Mouse (Mus musculus) stomach, postnatal 0 days (tissue): ENCODE data around the gene Vgll4.

Source experiments
- CTCF ChIP-seq: IDR thresholded peaks from 2 replicates; pipeline ENCODE4 v1.5.1; 2016; ENCODE audit warnings: antibody characterized with exemption, low read depth, mild to moderate bottlenecking, moderate library complexity
- EP300 ChIP-seq: optimal IDR thresholded peaks from 2 replicates; pipeline ENCODE3; 2016; ENCODE audit warnings: antibody characterized with exemption

GRCm38 (mm10) chr6:114874138-114874928, 95.5 kb downstream of the Vgll4 start:
- peak; percentile 31 for TF ChIP-seq CTCF
- TF ChIP-seq EP300, result no peak
